Mouse (Mus musculus): Measurements from ENCODE around the gene Tdrd9. TPM values are rescaled to one million over a fixed set of nuclear protein-coding genes. Genes with fewer than 3 reads are reported as not detected.
"Not testable (repeated sequence)": the region's sequence is repeated elsewhere in the genome, so short reads cannot be mapped to it uniquely, and the experiment has no call there.

Gene Tdrd9
- total RNA-seq, 2 experiments from 2014 or later: 0.36 to 0.59 TPM

DNA sequence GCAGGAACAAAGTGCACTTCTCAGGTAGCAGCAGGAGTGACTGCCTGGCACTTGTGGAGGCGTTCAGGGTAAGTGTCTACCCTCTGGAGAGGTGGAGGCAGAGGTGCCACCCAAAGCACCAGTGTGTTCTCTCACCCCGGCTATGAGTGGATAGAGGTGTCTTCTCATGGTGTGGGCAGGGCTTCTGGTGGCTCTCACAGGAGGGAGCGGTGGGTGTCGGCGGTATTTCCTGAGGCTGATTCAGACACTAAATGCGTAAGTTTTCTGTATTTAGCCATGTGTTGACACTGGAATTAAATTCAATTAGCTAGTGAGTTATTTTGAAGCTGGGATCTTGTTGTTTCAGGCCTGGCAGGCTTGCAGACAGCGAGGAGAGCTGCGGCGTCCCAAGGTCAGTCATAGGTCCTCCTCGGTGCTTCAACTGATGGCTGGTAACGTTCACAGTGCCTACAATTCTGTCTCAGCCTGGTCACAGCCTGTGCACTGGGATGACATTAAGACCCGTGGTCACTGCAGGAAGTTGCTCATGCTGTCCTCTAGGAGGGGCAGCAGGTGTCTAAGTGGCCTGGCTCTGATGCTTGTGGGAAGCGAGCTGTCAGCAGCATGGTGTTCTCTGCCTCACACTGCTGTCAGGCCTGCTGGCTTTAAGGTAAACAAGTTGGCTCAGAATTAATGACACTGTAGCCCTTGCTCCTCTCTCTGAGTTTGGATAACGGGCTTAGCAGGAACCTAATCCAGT, 54.7 kb downstream of the Tdrd9 start:
- DNase-seq: no peak

DNA sequence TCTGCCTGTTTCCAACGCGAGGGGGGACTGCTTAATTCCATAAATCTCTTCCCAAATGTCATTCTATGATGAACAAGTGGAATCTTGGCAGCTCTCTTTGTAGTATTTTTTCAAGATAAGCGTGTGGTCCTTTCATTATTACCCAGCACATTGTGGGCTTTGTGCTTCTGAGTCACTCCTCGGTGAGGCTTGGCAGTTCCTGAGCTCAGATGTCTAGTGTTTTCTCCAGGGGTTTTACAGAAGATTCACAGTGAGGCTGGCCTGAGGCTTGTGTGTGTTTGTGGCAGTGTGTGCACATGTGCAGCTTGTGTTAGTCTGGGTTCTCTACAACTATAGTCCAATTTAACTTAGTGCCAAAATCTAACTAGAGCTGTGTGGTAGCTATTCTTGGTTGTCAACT, 56.0 kb downstream of the Tdrd9 start:
- no peak for DNase-seq

DNA sequence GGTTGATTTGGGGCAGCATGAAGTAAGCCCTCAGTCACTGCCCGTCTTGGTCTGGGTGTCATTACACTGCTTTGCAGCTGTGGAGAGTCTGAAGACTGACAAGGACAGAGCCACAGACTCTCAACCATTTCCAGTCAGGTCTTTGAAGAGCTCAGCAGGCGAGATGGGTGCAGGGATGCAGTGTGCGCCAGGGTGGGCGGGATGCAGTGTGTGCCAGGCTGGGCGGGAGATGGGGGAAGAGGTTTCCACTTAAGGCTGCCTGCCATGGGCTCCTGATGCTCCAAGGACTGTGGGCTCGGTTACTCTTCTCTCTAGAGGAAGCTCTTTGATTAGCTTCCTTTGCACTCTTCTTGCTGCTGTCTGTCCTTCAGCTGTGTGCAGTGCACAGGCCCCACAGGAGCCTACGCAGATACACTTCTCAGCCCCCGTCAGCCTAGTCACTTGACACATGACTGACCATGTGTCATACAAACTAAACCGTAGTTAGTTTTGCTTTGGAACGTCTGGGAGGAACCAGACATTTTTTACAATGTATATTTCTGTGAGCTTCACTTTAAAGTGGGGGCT, 62.1 kb downstream of the Tdrd9 start:
- DNase-seq: no peak

DNA sequence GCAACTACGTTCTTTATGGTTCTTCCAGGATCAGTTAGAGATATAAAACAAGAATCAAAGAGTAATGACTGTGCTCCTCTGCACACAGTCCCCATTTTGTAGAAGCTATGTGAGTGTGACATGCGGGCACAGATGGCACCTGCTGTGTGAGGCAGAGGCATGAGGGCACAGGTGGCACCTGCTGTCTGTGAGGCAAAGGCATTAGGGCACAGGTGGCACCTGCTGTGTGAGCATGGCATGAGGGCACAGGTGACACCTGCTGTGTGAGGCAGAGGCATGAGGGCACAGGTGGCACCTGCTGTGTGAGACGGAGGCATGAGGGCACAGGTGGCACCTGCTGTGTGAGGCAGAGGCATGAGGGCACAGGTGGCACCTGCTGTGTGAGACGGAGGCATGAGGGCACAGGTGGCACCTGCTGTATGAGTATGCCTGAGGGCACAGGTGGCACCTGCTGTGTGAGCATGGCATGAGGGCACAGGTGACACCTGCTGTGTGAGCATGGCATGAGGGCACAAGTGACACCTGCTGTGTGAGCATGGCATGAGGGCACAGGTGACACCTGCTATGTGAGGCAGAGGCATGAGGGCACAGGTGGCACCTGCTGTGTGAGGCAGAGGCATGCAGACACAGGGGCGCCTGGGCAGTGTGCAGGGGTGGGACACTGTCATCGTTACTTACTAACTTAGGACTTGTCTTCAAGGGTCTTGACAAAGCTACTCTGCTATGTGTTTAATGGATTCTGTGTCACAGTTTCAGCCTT, 64.2 kb downstream of the Tdrd9 start:
- not testable (repeated sequence) for DNase-seq

DNA sequence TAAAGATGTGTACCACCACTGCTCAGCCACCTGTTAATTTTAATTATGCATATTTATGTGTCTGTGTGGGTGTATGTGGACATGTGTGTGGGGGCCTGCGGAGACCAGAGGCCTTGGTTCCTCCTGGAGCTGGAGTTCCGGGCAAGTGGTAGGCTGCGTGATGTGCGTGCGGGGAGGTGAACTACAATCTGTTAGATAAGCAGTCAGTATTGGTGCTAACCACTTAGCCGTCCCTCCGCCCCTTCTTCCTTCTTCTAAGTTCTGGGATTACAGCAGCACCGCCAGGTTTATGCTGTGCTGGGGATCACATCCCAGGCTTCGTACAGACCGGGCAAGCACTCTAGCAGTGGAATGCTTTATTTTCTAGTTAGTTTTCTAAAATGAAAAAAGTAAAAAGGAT, 67.1 kb downstream of the Tdrd9 start:
- DNase-seq: no peak

DNA sequence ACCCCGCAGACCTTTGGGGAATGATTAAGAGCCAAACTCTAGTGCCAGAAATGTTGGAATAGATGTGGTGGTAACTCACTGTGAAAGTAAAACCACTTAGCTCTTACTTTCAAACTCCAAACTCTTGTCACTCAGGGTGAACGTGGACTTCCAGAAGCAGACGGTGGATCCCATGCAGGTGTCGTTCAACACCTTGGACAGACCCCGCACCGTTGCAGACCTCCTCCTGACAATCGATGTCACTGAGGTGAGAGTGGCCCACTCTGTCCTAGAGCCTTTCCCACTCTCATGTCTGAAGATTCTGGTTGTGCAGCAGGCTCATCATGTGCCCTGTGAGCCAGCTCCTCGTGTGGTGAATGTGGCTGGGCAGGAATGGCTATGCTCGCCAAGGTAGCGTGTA, 67.8 kb downstream of the Tdrd9 start:
- no peak for DNase-seq

DNA sequence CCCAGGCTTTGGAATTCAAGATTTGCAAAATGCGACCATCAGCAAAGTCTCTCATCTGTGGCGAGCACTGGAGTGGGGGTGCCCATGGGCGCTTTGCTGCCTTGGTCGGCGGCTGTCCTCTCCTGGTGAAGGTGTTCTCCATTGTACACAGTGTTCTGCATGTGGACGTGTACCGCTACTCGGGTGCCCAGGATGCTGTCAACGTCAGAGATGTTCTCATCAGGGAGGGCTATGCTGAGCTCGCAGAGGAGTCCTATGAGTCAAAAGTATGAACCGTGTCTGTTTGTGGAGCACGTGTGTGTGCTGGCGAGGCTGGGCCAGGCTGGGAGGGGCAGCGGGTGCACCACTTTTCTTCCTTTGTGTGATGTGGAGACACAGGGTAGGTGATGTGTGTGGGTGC, 71.3 kb downstream of the Tdrd9 start:
- no peak for DNase-seq

DNA sequence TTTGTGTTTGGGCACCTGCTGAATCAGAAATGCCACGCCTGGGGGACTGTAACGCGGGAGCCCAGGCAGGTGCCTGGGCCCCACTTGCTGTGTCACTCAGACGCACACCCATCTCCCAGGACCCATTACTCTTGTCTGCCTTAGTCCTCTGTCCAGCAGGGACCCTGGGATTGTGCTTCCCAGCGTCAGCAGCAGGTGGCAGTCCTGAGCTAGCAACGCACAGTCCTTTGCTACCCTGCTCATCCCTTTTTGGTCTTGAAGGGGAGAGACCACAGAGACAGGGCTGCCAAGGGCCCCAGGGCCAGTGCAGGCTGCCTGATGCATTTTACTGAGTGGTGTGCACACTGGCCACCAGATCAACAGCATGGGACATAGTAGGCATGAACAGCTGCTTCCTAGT, 106.3 kb downstream of the Tdrd9 start:
- peak; percentile 84 for DNase-seq

DNA sequence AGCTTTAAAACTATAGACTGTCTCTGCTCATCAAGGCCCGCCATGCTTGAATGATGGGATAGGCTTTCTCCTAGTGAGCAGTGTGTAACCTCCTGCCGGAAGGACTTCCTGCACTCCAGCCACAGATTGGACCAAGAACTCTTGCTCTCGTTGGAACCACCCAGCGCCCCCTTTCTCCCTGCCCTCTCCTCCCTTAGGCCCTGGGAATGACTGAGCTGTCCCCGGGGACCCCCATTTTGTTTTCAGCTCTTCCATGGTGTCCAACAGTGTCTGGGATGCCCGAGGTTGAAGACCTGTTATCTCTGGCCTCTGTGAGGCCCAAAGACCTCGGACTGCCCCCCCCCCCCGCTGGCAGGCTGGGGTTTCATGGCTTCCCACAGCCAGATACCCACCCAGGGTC, 108.6 kb downstream of the Tdrd9 start:
- no peak for DNase-seq

DNA sequence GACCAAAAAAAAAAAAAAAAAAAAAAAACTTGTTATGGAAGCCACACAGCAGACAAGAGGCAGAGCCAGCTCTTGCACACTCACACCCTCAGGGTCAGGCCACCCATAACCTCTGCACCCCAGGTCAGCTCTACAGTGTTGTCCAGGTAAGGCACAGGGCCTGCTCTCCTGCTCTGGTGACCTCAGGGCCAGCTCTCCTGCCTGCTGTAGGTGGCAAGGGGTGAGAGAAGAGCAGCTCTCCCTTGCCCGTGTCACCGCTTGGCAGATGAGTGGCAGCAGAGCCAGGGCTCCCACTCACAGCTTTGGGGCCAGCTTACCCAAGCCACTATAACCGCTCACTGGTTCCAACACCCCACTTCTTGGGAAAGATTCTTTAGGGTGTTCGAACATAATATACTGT, 109.6 kb downstream of the Tdrd9 start:
- DNase-seq: no peak

DNA sequence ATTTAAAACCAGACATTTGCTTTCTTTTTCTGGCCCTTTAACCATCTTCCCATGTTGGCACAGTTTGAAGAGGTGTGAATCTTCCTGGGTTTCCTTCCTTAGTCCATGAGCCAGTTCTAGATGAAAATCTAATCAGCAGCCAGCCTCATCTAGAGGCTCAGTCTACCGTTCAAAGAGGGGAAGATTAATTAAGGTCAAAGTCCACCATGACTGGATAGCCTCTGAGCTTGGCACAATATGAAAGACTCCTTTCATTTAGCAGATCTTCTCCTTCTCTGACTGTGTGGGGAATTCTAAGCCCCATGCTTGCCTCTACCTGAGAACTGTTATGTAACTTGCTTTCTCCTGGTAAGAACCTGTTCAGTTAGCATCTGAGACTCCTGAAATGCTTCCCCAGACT, 110.9 kb downstream of the Tdrd9 start:
- DNase-seq: no peak

DNA sequence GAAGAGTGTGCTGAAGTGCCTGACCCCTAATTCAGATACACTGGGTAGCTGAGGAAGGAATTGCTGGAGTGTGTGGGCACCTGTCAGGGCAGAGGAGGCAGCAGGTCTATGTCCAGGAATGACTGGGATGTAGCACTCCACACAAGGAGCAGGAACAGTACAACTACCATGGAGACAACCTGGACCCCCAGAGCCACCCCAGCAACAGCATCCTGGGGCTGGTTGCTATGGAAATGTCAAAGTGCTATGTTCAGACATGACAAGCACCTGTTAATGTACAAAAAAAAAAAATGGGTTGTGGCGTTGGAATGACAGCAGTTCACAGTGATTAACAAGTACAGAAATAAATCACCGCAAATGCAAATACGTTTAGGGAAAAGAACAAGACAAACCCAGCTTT, 114.9 kb downstream of the Tdrd9 start:
- no peak for DNase-seq

DNA sequence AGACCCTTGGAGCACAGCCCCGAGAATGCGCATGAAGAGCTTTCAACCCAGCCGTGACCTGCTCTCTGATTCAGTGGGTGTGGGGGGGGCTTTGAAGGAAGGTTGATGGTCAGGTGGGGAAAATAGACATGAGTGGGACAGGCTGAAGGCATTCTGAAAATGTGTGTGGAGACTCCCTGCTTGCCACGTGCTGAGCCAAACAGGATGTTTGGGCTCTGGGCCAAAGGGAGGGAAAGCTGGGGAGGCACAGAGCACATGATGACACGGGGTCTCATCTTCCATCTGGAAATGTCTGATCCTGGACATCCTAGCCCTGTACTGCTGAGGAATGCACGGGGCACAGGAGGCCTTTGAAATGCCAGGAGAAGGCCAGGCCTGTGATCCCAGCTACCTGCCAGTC, 115.4 kb downstream of the Tdrd9 start:
- no peak for DNase-seq

DNA sequence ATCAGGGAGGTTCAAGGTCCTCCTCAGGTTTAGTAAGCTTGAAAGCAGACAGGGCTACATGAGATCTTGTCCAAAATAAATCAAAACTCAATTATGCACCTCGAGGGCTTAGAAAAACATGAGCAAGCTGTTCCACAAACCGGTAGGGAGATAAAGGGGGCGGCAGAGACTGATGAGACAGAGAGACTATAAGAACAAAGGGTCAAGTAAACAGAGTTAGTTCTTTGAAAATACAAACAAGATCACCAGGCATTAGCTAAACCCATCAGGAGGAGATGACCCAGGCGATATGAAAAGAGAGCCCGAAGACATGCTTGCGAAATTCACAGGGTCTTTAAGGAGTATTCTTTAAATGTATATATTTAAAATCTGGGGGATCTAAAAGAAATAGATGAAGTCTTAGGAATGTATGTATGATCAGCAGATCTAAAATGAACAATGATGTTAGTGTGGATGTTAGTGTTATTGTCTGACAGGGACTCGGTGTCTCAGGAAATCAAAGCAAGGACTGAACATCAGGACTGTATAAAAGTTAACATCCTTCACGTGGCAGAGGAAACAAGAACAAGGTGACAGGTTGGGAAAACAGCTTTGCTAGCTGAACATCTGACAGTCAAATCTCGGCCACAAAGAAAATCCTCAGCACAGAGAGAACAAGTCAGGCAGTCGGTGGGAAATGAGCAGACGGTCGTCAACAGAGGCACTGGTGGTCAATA, 117.4 kb downstream of the Tdrd9 start:
- DNase-seq: no peak

DNA sequence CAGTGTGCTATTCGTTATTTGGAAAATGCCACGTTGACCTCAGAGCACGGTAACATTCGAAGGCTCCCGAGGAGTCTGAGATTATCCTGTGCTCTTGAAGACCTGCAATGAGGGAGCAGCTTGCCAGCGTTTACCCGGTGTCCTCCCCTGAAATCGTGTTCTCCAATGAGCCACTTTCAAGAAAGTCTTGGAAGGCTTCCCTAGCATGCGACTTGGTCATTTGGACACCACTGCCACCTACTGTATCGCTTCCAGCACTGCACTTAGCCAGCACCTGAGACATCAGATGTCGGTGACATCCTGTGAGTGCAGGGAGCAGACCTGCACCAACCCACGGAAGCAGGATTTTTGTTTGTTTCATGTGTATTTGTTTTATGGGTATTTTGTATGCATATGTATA, 119.7 kb downstream of the Tdrd9 start:
- DNase-seq: peak; percentile 53

DNA sequence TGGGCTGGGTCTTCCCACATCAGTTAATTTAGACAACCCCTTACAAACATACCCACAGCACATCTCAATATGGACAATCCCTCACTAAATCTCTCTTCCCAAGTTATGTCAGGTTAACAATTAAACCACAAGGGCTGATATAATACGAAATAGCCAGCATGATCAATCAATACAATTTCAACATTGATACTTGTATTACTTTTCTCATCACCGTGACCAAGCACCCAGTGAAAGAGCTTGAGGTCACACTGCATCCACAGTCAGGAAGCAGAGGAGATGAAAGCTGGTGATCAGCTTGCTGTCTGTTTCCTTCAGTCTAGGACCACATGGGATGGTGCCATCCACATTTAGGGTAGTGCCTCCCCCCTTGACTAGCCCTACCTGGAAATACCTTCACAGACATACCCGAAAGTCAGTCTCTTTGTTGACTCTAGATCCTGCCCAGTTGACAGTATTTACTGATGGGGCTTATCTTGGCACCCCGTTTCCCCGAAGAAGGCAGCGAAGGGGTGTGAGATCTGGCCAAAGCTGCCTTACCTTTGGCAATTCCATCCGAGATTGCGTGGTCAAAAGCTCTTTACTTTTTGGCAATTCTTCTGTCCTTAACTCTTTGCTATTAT, 123.0 kb downstream of the Tdrd9 start:
- DNase-seq: no peak

DNA sequence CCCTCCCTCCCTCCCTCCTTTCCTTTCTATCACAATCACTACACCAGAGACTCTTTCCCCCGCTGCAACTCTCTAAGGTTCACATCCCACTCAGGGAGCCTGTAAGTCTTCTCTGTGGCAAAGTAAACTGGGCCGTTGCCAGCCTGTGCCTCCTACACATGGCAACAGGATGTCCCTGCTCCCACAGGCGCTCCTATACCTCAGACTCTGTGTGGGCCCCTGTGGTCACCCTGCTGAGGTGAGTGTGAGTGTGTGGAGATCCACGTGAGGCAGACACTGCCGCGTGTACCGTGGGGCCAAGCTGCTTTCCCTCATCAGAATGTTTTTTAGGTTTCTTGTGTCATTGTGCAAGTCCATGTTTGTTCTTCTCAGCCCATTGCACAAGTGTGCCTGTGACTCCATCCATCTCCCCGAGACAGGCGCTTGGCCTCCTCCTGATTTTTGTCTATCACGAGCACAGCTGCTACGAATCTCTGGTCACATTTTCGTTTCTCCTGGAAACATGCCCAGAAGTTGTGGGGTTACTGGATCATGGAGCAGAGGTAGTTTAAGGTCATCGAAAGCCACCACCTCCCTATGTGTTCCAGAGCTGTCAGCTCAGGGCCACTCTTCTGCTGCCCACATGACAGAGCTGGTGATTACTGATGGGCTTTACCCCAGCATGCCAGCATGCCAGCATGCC, 124.8 kb downstream of the Tdrd9 start:
- no peak for DNase-seq

DNA sequence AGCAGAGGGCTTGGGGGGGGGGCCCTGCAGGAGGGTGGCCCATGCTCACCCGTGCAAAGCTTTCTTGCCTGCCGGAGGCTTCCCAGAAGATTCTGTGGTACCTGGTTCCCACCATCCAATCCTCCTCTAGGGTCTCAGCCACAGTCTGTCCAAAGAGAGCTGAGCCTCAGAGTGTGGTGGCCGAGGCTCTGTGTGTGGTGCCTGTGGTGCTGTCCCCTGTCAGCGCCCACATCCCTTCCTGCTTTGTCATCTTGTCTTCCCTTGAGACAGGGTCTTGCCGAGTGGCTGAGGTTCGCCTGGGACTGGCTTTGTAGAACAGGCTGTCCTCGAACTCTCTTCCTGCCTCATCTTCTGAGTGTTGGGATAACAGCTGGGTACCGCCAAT, 125.4 kb downstream of the Tdrd9 start:
- no peak for DNase-seq

DNA sequence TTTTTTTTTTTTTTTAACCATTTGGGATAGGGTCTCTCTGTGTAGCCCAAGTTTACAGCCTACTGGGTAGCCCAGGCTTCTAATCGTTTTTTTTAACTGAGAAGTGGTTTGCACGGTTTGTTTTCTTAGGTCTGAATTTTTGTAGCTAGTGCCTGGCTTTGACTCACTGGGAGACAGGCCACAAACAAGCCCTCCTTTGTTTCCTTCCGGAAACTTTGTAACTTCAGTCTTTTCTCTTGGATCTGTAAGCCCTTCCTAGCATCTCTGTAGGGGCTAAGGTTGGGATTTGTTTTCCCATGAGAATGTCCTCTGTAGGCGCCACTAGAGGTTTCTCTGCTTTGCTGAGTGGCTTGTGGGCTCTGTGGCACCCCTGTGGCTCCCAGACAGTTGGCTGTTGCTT, 128.7 kb downstream of the Tdrd9 start:
- no peak for DNase-seq

DNA sequence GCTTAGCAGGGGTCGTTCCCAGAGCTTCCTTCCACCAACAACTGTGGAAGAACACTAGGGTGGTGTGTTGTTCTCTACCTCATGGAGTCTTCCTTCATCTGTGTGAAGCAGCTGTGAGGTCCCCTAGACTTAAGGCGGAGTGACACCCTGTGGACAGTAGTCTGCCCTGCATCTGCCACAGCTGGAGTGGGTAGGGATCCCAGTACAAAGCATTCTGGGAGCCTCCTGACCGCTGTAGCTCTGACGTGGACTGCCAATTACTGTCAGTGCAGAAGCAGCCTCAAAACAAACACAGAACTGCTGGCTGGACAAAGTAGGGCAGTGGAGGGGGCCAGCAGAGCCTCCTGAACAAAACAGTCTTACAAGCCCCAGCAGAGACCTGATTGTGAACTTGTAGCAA, 129.7 kb downstream of the Tdrd9 start:
- no peak for DNase-seq

DNA sequence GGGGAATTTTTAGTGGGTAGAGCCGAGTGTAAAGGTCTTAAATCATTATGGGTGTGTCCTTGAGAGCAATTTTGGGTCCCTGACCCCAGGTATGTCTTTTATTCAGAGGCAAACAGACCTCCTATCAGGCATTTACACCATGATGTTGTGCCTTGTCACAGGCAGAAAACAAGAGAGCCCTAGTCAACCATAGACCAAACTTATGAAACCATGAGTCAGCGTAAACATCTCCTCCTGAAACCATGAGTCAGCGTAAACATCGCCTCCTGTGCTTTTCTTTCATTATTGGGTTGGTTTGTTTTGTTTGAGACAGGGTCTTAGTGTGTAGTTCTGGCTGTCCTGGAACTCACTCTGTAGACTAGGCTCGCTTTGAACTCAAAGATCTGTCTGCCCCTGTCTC, 131.8 kb downstream of the Tdrd9 start:
- no peak for DNase-seq

DNA sequence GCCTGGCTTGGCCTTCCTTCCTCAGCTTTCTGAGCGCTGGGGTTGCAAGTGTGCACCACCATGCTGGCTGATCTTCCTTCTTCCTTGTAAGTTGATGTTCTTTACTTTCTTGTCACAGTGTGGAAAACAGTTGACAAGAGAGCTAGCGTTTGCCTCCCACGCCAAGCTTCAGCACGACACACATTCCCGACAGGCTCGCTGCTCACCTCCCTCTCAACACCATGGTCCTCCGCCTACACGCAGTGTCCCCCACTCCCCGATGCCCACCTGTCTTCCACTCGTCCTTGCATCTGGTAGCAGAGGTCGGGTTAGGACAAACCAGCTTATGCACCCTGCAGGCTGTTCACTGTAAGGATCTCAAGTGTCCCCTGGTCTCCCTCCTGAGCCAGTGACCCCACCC, 133.5 kb downstream of the Tdrd9 start:
- DNase-seq: no peak
